Mouse (Mus musculus): ENCODE data around the gene Olfr371. TPM values are rescaled to one million over a fixed set of nuclear protein-coding genes. Genes with fewer than 3 reads are reported as not detected.

Olfr371 gene
- not detected for polyA plus RNA-seq (2017; shearing (Covaris generic))

DNA sequence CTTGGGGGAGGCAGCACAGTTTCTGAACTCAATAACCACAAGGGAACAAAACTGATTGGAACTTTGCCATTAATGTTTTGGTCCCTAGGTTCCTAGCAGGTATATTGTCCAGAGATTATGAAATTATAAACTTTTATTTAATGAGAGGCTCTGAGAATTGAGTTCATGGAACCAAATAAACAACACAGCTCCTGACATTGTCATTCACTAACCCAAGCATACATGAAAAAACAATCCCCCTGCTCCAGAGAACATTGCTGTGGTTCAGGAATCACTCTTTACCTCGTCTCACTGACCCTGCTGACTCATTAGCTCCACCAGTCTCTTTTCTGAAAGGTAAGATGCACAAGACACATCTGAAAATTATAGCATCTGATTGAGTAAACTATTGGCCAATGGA, at the start of gene Olfr371:
Gene Olfr371, plus strand, starts transcription at position 301 of the 400 bp plus-strand sequence.
- no peak for ATAC-seq

DNA sequence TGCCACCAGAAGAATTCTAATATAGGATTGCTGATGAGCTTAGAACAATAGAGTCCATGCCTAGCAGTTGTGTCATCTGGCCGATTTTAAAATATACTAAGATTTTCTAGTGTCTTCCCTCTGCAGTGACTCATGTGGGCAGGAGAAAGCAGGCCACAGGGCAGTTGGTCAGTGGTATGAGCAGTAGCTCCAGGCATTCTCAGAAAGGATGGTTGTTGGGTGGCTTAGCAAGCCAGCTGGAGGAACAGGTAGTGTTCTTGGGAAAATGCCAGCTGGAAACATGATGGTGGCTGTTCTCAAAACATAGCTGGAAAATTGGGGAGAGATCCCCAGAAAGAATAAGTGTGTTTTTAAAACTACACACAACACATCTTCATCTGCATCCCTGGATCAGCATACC, 33.4 kb upstream of the Olfr371 start:
- ATAC-seq = no peak

DNA sequence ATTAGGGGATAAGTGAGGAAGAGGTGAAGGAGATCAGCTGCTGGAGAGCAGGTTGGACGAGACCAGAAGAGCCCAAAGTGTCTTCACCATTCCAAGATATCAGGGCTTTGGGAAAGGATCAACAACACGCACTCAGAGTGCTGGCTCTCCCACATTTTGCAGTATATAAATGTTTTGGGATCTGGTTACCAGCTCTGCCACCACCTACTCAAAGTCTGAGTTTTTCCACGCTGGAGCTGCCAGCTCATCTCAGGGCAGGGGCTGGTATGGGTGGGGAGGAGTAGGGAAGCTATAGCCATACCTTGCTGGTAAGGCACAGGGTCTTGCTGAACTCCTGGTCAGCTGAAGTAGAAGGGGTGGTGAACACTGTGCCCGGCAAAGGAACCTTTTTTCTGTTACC, 5.6 kb upstream of the Olfr371 start:
- ATAC-seq = no peak

DNA sequence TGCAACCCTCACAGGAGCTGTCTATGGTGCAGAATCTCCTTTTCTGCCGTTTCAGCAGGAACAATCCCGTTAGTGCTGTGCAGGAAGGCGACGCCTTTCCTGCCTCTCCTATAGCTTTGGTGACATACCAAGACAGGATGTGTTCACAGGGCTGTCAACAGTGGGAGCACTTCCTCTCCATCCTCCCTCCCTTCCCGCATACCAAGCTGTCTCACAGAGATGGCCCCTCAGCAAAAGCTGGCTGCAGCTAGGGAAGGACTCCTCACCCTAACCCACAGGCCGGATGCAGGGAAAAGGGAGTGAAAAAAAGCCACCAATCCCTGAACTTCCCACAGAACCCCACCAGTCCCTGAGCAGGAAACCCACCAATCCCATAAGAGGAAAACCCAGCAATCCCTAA, 4.8 kb upstream of the Olfr371 start:
- ATAC-seq = no peak

DNA sequence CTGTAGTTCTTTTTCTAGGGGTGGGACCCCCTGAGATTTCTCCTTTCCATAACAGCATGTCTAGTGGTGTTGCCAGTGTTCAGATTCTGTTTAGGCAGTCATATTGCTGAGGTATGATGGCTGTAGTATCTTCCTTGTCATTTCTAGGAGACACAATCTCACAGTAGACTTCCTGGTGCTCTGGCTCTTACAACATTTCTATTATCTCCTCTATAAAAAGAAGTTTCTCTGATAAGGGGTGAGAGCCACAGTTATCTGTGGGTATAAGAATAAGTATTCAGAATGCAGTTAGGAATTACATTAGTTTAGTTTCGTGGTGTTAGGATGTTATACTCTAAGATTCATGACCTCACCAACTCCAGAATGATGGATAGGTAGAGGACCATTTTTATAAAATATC, 1.5 kb downstream of the Olfr371 start:
- no peak for ATAC-seq

Other genes with a start within 250 kb of the Olfr371 start
- 10 to 100 TPM; 28.9 to 30.5 TPM for gene Junb, start 247.3 kb upstream of the Olfr371 start, polyA plus RNA-seq (2017; shearing (Covaris generic))
- 1 to 10 TPM; 2.6 to 3.0 TPM for gene Hook2, start 235.4 kb upstream of the Olfr371 start, polyA plus RNA-seq (2017; shearing (Covaris generic))
- gene Best2, start 211.5 kb upstream of the Olfr371 start, polyA plus RNA-seq (2017; shearing (Covaris generic)) = not detected
- 10 to 100 TPM; 55.6 to 98.1 TPM for gene Asna1, start 200.7 kb upstream of the Olfr371 start, polyA plus RNA-seq (2017; shearing (Covaris generic))
- 10 to 100 TPM; 26.8 to 30.5 TPM for gene Trir, start 199.2 kb upstream of the Olfr371 start, polyA plus RNA-seq (2017; shearing (Covaris generic))
- 10 to 100 TPM in 1 of 2 experiments, 1 to 10 TPM in 1; 9.2 to 19.4 TPM for gene Tnpo2, start 189.1 kb upstream of the Olfr371 start, polyA plus RNA-seq (2017; shearing (Covaris generic))
- gene Fbxw9, start 165.9 kb upstream of the Olfr371 start, polyA plus RNA-seq (2017; shearing (Covaris generic)) = 1 to 10 TPM; 2.8 to 3.1 TPM
- gene Gm5741, start 158.0 kb upstream of the Olfr371 start, polyA plus RNA-seq (2017; shearing (Covaris generic)) = not detected
- 10 to 100 TPM; 28.3 to 29.8 TPM for gene Dhps, start 154.2 kb upstream of the Olfr371 start, polyA plus RNA-seq (2017; shearing (Covaris generic))
- 100 to 1,000 TPM; 132 to 134 TPM for gene Wdr83os, start 145.2 kb upstream of the Olfr371 start, polyA plus RNA-seq (2017; shearing (Covaris generic))
- 10 to 100 TPM; 33.1 to 46.7 TPM for gene Wdr83, start 144.7 kb upstream of the Olfr371 start, polyA plus RNA-seq (2017; shearing (Covaris generic))
- gene Man2b1, start 142.7 kb upstream of the Olfr371 start, polyA plus RNA-seq (2017; shearing (Covaris generic)) = 10 to 100 TPM; 64.8 to 82.0 TPM
- gene Zfp791, start 102.9 kb upstream of the Olfr371 start, polyA plus RNA-seq (2017; shearing (Covaris generic)) = not detected
- gene Cks1brt, start 74.1 kb upstream of the Olfr371 start, polyA plus RNA-seq (2017; shearing (Covaris generic)) = under 1 TPM in 1 of 2 experiments, not detected in 1; 0.20 TPM
- 10 to 100 TPM; 46.3 to 53.2 TPM for gene Orc6, start 73.6 kb downstream of the Olfr371 start, polyA plus RNA-seq (2017; shearing (Covaris generic))
- 100 to 1,000 TPM; 101 to 109 TPM for gene Vps35, start 73.8 kb downstream of the Olfr371 start, polyA plus RNA-seq (2017; shearing (Covaris generic))
- gene Mylk3, start 160.4 kb downstream of the Olfr371 start, polyA plus RNA-seq (2017; shearing (Covaris generic)) = not detected
- gene 4921524J17Rik, start 206.8 kb downstream of the Olfr371 start, polyA plus RNA-seq (2017; shearing (Covaris generic)) = 10 to 100 TPM; 68.8 to 82.9 TPM

Measured in activated CD4-positive, CD25-positive, alpha-beta regulatory T cell, adult 4 months (primary cell).